Mouse (Mus musculus) embryonic fibroblast, embryonic 13.5 days (primary cell): ENCODE data around the gene BC067074. TPM values are rescaled to one million over a fixed set of nuclear protein-coding genes. Genes with fewer than 3 reads are reported as not detected.

Source experiments
- H3K27ac ChIP-seq: 2 replicates; pipeline ENCODE4 v1.5.1; 2012; ENCODE audit warnings: low read length, control low read depth, inconsistent platforms; ENCODE audit not compliant: insufficient read depth
- H3K4me1 ChIP-seq: 2 replicates; pipeline ENCODE4 v1.6.1; 2011; ENCODE audit warnings: low read length; ENCODE audit not compliant: control insufficient read depth, insufficient read depth
- H3K4me3 ChIP-seq: 2 replicates; pipeline ENCODE4 v1.5.1; 2011; ENCODE audit warnings: mild to moderate bottlenecking, control low read depth, low read length; ENCODE audit not compliant: insufficient read depth
- CTCF ChIP-seq: IDR thresholded peaks from 2 replicates; pipeline ENCODE4 v1.5.1; 2011; ENCODE audit warnings: mild to moderate bottlenecking, control low read depth, low read length, moderate library complexity, borderline replicate concordance; ENCODE audit not compliant: insufficient read depth
- POLR2A ChIP-seq: IDR thresholded peaks from 2 replicates; pipeline ENCODE4 v1.6.1; 2011; ENCODE audit warnings: low read depth, mild to moderate bottlenecking, control low read depth, low read length, moderate library complexity
- polyA plus RNA-seq: library from polyadenylated mRNA; stranded (reverse); fragments of >200 nt; gene quantifications from 2 replicates; pipeline ENCODE4 v1.2.4, GENCODE M21; 2011; ENCODE audit warnings: low read depth; ENCODE audit not compliant: missing spikeins, insufficient read length

BC067074 gene
- polyA plus RNA-seq, 1 experiment, result 8.4 TPM

DNA sequence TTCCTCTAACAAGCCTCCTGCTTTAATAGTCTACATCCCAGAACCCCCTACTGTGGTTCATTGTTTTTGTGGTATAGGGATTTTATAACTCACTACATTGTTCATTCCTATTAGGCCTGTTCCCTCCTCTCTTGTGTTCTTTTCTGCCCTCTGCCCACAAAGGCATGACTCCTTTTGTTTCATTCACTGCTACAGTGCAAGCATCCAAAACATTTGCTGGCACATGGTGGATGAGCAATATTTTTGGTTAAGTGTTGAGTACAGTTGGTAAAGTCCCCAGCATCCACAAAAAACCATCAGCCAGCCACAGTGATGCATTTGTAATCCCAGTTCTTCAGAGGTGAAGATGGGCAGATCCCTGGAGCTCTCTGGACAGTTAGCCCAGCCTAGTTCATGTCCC lies 48.2 kb downstream of the BC067074 start:
- TF ChIP-seq POLR2A, result no peak
- no peak for TF ChIP-seq CTCF
- Histone ChIP-seq H3K4me1 (peaks cover 10% of the 10 kb centered on the region; the same call in 1 of the 2 replicates), H3K27ac (peak overlapping the region; percentile 41), H3K4me3 (no peak overlapping the region)

DNA sequence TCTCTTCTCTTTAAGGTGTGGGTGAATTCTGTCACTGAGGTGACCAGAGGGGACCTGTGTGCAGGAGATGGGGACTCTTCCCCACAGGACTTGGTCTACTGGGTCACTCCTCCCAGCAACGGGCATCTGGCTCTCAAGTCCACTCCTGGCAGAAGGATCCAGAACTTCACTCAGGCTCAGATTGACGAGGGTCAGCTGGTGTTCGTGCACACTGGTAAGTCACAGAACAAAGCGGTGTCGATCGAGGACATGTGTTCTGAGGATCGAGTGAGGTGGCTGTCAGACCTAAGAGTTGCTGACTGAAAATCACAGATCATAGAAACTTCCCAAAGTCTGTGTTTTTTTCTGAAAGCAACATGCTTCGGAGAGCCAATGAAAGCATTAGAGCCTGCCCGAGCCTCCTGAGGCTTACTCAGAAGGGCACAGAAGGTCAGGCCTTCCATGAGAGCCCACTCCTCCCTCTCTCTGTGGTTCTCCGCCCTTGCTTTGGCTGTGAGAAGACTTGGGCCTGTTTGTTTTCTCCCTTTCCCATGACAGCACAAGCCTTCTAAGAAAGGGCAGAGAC lies 49.5 kb downstream of the BC067074 start:
- no peak for TF ChIP-seq POLR2A
- TF ChIP-seq CTCF, result no peak
- no peak overlapping the region for H3K4me3 ChIP-seq
- no peak overlapping the region for H3K27ac ChIP-seq
- H3K4me1 ChIP-seq, result peaks cover 10% of the 10 kb centered on the region; the same call in 1 of the 2 replicates

DNA sequence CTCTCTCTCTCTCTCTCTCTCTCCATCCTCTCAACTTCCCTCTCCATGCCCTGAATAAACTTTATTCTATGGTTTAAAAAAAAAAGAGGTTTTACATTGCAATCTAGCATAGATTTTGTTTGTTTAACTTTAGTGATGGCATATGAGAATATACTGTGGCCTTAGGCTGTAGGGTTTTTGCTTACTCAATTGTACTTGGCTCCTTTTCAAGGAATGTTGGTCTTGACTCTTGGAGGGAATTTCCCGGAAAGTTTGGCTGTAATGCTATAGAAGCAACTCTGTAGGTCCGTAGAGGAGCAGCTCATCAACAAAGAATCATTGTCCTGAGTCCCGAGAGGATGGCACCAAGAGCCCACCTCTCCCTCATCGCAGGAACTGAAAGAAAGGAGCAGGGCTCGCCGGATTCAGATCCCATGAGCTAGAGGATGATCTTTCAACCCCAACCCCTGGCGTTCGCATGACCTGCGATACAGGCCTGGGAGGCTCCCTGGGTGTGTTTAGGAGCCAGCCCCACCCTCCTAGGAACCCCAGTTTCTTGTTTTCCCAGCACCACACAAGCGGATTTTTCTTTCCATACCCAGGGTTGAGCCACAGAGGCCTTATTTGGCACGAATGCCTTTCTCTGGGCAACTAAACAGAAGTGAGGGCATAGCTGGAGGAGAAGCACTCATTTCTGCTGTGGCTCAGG lies 57.9 kb downstream of the BC067074 start:
- peak overlapping the region; percentile 3; the same call in 1 of the 2 replicates for H3K27ac ChIP-seq
- no peak overlapping the region for H3K4me3 ChIP-seq
- TF ChIP-seq POLR2A (no peak), CTCF (no peak)
- H3K4me1 ChIP-seq, result peaks cover 5% of the 10 kb centered on the region; the same call in 1 of the 2 replicates

DNA sequence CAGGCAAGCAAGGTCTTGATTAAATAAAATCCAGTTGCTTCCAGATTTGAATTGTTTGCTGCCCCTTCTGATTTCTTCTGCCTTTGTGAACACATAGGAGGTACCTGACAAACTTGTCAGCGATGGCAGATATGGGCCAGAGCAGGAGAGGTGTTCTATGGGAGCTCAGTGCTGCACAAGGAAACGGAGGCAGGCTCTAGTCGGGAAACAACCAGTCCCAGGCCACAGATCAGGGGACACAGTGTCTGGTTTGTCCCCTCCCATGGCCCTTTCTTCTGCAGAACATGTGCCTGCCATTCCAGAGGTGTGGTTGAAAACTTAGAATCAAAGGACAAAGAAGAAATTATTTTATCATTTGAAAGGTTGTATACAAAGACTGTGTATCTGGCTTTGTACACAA lies 60.6 kb downstream of the BC067074 start:
- Histone ChIP-seq H3K27ac (no peak overlapping the region), H3K4me3 (no peak overlapping the region), H3K4me1 (peaks cover 5% of the 10 kb centered on the region; the same call in 1 of the 2 replicates)
- no peak for TF ChIP-seq CTCF
- TF ChIP-seq POLR2A, result no peak

DNA sequence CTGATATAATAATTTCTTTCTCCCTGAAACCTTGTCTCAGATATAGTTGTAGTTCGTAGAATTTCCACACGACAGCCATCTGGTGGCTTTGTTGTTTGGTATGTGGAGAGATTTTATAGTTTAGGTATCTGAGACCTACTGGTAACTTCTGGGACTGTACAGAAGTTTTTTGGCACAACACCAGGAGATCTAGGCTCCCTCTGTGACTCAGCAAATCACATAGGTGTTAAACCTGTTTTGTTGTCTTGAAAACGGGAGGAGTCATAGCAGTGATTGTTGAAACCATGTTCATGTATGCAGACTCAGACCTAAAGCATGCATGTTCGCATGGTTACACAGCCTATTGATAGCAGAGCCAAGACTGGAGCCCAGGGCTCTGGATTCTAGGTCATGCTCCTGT lies 61.0 kb downstream of the BC067074 start:
- H3K27ac ChIP-seq, result no peak overlapping the region
- no peak overlapping the region for H3K4me3 ChIP-seq
- H3K4me1 ChIP-seq, result peaks cover 5% of the 10 kb centered on the region; the same call in 1 of the 2 replicates
- TF ChIP-seq CTCF (no peak), POLR2A (no peak)

DNA sequence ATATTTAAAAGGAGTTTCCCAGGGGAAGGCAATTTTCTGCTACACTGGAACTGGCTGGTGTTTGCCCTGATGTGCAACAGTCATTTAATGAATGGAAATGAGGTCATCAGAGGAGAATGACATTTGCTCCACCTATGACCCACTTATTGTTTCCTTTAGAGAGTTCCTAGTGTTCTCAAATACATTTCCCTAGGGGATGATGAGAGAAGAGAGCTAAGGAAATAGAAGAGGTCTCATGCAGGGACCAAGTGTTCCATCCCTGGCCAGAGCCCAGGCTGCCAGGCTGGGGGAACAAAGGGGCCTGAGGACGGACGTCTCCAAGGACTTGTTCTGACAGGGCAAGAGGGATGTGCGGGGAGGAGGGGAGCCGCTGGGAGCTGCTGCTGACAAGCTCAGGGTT lies 62.1 kb downstream of the BC067074 start:
- Histone ChIP-seq H3K4me1 (peaks cover 5% of the 10 kb centered on the region; the same call in 1 of the 2 replicates), H3K27ac (no peak overlapping the region), H3K4me3 (no peak overlapping the region)
- no peak for TF ChIP-seq POLR2A
- TF ChIP-seq CTCF, result no peak

DNA sequence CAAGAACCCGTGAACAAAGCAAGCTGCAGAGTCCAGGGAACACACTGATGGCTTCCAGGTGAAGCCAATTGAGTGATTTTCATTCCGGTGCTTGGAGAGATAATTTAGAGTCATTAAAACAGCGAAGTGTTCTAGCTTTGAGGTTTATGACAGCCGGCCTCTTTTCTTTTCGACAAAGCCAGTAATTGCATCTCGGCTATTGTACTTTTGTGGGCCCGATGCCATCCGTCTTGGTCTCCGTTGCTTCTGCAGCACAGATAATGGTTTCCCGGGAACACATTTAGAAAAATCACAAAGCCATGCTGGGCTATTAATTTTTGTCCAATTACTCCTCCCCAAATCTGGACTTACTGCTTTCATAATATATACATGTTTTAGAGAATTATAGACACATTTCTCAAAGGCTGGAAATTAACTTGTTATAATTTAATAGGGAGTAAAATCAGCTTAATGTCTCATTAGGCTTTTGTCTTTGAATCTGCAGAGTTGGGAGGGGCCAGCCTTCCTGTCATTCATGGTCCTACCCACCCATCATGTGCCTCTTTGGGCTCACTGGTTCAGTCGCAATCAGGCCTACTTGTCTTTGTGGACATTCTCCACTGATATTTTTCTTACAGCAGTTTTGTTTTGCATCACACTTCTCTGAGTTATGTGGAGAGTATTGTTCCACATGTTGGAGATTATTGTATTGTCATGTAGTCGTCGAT lies 64.6 kb downstream of the BC067074 start:
- H3K4me3 ChIP-seq, result no peak overlapping the region
- TF ChIP-seq CTCF, result no peak
- TF ChIP-seq POLR2A, result no peak
- no peak overlapping the region for H3K27ac ChIP-seq
- no peaks in the 10 kb centered on the region; the same call in 1 of the 2 replicates for H3K4me1 ChIP-seq

DNA sequence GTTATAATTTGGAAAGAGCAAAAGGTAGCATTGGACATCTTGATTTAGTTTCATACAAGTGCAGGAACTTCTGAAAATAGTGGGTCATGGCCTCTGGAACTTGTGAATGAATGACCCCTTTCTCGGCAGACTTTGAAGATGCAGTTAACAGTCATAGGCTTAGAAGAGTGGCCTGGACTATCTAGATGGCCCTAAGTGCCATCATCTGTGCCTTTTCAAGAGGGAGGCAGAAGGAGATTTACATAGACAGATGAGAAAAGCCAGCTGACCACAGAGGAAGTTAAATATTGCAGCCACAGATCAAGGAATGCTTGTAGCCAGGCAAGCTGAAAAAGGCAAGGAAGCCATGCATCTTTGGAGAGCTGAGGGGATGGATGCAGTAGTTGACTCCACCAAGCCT lies 66.7 kb downstream of the BC067074 start:
- TF ChIP-seq CTCF (no peak), POLR2A (no peak)
- Histone ChIP-seq H3K4me1 (no peaks in the 10 kb centered on the region), H3K27ac (no peak overlapping the region), H3K4me3 (no peak overlapping the region)

DNA sequence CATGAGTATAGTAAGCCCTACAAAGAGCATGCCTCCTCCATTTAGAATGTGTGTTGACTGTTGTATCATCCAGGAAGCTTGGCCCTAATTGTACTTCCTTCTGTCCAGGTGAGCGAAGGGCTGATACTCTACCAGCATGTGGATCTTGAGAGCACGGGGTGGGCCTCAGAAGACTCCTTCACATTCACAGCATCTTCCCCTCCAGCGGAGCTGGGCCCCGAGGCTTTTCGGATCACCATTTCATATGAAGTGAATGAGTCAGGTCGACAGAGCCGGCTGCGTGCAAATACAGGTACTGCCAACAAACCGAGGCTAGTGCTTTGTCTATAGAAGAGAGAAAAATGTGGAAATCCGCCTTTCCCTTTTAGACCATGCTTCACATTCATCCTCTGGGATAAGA lies 73.0 kb downstream of the BC067074 start:
- Histone ChIP-seq H3K4me3 (no peak overlapping the region), H3K4me1 (no peaks in the 10 kb centered on the region), H3K27ac (no peak overlapping the region)
- TF ChIP-seq CTCF (no peak), POLR2A (no peak)
